Mouse (Mus musculus): Measurements from ENCODE around the gene Lyplal1. TPM values are rescaled to one million over a fixed set of nuclear protein-coding genes. Genes with fewer than 3 reads are reported as not detected.

Gene Lyplal1
- total and polyA plus RNA-seq, 3 experiments, result not detected

DNA sequence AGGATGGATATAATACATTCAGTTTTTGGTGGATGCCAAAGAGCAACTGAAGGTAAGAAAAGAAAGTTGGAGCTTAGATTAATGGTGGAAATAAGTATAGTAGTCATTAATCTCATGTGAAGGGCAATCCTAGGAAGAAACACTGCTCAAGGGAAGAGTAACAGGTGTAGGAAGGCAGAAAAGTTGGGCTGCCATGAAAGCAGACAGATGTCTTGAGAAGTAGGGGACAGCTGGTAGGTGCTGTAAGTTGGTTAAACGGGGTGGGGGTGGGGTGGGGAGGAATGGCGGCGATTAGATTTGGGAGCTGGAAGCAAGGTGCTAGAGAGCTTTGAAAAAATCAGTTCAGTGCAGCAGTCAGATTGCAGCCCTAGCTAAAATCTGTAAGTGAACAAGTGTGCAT is 14.4 kb upstream of the Lyplal1 start:
- TF ChIP-seq RAD21 (IDR thresholded peaks at IDR 0.05; ENCODE audit: low read depth, low read length), result no peak
- no peak for TF ChIP-seq POLR2AphosphoS2 (IDR thresholded peaks at IDR 0.05; ENCODE audit: low read depth, low read length)
- no peak for TF ChIP-seq MXI1 (IDR thresholded peaks at IDR 0.05; ENCODE audit: low read depth, low read length)
- TF ChIP-seq TCF12 (IDR thresholded peaks at IDR 0.05; ENCODE audit: low read depth, low read length), result no peak
- in situ Hi-C loops (cut with MboI; ENCODE audit: low pct_ligation_motif_present, low pct_unique_long_range_greater_than_20kb, low sequenced_read_pairs), result no loop called here
- no peaks in the 10 kb centered on the region for H3K4me1 ChIP-seq (ENCODE audit: control insufficient read depth in 1 of 2, insufficient read depth in 2 of 2)
- no peaks in the 10 kb centered on the region for H3K27me3 ChIP-seq (replicated peaks)
- no peak overlapping the region for H3K4me2 ChIP-seq (ENCODE audit: insufficient read depth, low read depth, poor library complexity, severe bottlenecking)
- DNase-seq (ENCODE audit: extremely low read depth), result no peak
- dilution Hi-C loops (cut with MboI; ENCODE audit: extremely low pct_ligation_motif_present, extremely low pct_unique_long_range_greater_than_20kb, low sequenced_read_pairs), result no loop called here
- H3K9ac ChIP-seq (ENCODE audit: insufficient read depth, low read depth), result no peak overlapping the region
- H3K36me3 ChIP-seq (replicated peaks in 1 of 2; ENCODE audit: control insufficient read depth in 1 of 2, insufficient read depth in 1 of 2, low read length in 1 of 2), result no peaks in the 10 kb centered on the region
- no peak overlapping the region for H3K27ac ChIP-seq (ENCODE audit: insufficient read depth, low read depth)
- no peak overlapping the region for H3K4me3 ChIP-seq (replicated peaks in 1 of 3; ENCODE audit: low read depth in 2 of 3, low read length in 2 of 3, poor library complexity in 1 of 3)
- H3K79me2 ChIP-seq (replicated peaks; ENCODE audit: control insufficient read depth, extremely low read depth, insufficient read depth, poor library complexity, severe bottlenecking), result no peaks in the 10 kb centered on the region
- peaks cover 48% of the 10 kb centered on the region for H3K9me3 ChIP-seq (replicated peaks; ENCODE audit: low read length)

DNA sequence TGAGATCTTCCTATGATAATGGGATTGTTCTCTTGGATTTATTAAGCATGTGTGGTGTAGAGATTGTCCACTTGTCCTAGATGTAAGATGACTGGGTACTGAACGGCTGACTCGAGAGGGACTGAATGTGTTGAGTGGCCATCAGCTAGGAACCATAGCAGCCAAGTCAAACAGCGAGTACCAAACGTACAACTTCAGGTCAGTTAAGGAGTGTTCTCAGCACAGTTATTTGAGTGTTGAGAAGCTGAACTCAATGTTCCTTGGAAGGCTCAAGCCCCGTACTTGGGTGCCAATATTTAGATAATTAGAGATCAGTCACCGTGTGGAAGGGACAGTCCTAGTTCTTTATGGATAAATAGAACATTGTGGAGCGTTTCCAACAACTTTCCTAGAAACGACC is 11.8 kb upstream of the Lyplal1 start:
- Histone ChIP-seq H3K27me3 (replicated peaks) (no peaks in the 10 kb centered on the region), H3K4me1 (ENCODE audit: control insufficient read depth in 1 of 2, insufficient read depth in 2 of 2) (no peaks in the 10 kb centered on the region), H3K36me3 (replicated peaks in 1 of 2; ENCODE audit: control insufficient read depth in 1 of 2, insufficient read depth in 1 of 2, low read length in 1 of 2) (no peaks in the 10 kb centered on the region), H3K9me3 (replicated peaks; ENCODE audit: low read length) (peaks cover 51% of the 10 kb centered on the region), H3K9ac (ENCODE audit: insufficient read depth, low read depth) (no peak overlapping the region), H3K4me2 (ENCODE audit: insufficient read depth, low read depth, poor library complexity, severe bottlenecking) (no peak overlapping the region), H3K4me3 (replicated peaks in 1 of 3; ENCODE audit: low read depth in 2 of 3, low read length in 2 of 3, poor library complexity in 1 of 3) (no peak overlapping the region), H3K79me2 (replicated peaks; ENCODE audit: control insufficient read depth, extremely low read depth, insufficient read depth, poor library complexity, severe bottlenecking) (no peaks in the 10 kb centered on the region), H3K27ac (ENCODE audit: insufficient read depth, low read depth) (no peak overlapping the region)
- in situ Hi-C loops (cut with MboI; ENCODE audit: low pct_ligation_motif_present, low pct_unique_long_range_greater_than_20kb, low sequenced_read_pairs), result no loop called here
- no peak for DNase-seq (ENCODE audit: extremely low read depth)
- TF ChIP-seq POLR2AphosphoS2 (IDR thresholded peaks at IDR 0.05; ENCODE audit: low read depth, low read length) (no peak), SMC3 (IDR thresholded peaks at IDR 0.05; ENCODE audit: low read depth, low read length) (no peak), SIN3A (IDR thresholded peaks at IDR 0.05; ENCODE audit: low read length) (no peak), EP300 (IDR thresholded peaks at IDR 0.05; ENCODE audit: low read length) (no peak), PAX5 (IDR thresholded peaks at IDR 0.05; ENCODE audit: low read length) (no peak), MAZ (IDR thresholded peaks at IDR 0.05; ENCODE audit: low read depth, low read length) (no peak), E2F4 (IDR thresholded peaks at IDR 0.05; ENCODE audit: insufficient replicate concordance, low read depth, low read length) (no peak), MXI1 (IDR thresholded peaks at IDR 0.05; ENCODE audit: low read depth, low read length) (no peak), RCOR1 (conservative IDR thresholded peaks at IDR 0.05; ENCODE audit: low read depth, low read length) (no peak), IRF4 (IDR thresholded peaks at IDR 0.05; ENCODE audit: low read depth, low read length) (no peak), ZKSCAN1 (IDR thresholded peaks at IDR 0.05; ENCODE audit: borderline replicate concordance, low read depth, low read length) (no peak), ETS1 (conservative IDR thresholded peaks at IDR 0.05; ENCODE audit: low read depth, low read length) (no peak), NELFE (IDR thresholded peaks at IDR 0.05; ENCODE audit: low read depth, low read length) (no peak), USF1 (IDR thresholded peaks at IDR 0.05; ENCODE audit: low read depth, low read length) (no peak)
- dilution Hi-C loops (cut with MboI; ENCODE audit: extremely low pct_ligation_motif_present, extremely low pct_unique_long_range_greater_than_20kb, low sequenced_read_pairs), result no loop called here
